Mouse (Mus musculus) MEL (cell line): ENCODE measurements at regions not wholly inside any gene's neighbourhood (a gene's known extent, or its start where the extent isn't known, plus 50 kb on each side); places are given as distances from the start of the nearest gene placed in this dataset.

Experiments used
- DNase-seq: peaks from one replicate; pipeline ENCODE4 v3.0.0; 2011; ENCODE audit warnings: low read depth, low spot score
- H3K27ac ChIP-seq: 2 replicates; pipeline ENCODE4 v1.5.1; 2012; ENCODE audit warnings: low read depth, mild to moderate bottlenecking, control low read depth, low read length, moderate library complexity; ENCODE audit not compliant: control insufficient read depth
- H3K27me3 ChIP-seq, 2 experiments: fragments of 150-350 bp in 1 of 2; sonication (generic) in 1 of 2; 2 replicates each; pipeline ENCODE4 v1.6.1; 2012; ENCODE audit warnings: low read length in 2 of 2, mild to moderate bottlenecking in 2 of 2, improper control_type of control experiment in 1 of 2, moderate library complexity in 1 of 2; ENCODE audit not compliant: insufficient read depth in 2 of 2, control insufficient read depth in 1 of 2
- H3K36me3 ChIP-seq, 2 experiments: 2 replicates each; pipeline ENCODE4 v1.6.1; 2012 to 2014; ENCODE audit warnings: low read length in 2 of 2, improper control_type of control experiment in 1 of 2, inconsistent platforms in 1 of 2, mild to moderate bottlenecking in 1 of 2; ENCODE audit not compliant: insufficient read depth in 2 of 2, control insufficient read depth in 1 of 2
- H3K4me1 ChIP-seq, 2 experiments: fragments of 150-350 bp in 1 of 2; sonication (generic) in 1 of 2; 2 replicates each; pipeline ENCODE4 v1.6.1; 2012; ENCODE audit warnings: low read length in 2 of 2, improper control_type of control experiment in 1 of 2, mild to moderate bottlenecking in 1 of 2; ENCODE audit not compliant: insufficient read depth in 2 of 2, control insufficient read depth in 1 of 2
- H3K4me3 ChIP-seq, 2 experiments: fragments of 150-350 bp in 1 of 2; sonication (generic) in 1 of 2; 2 replicates each; pipeline ENCODE4 v1.5.1; 2012; ENCODE audit warnings: low read depth in 2 of 2, low read length in 2 of 2, mild to moderate bottlenecking in 2 of 2, moderate library complexity in 2 of 2, control low read depth in 1 of 2, improper control_type of control experiment in 1 of 2; ENCODE audit not compliant: control insufficient read depth in 1 of 2, insufficient read depth in 1 of 2
- H3K79me2 ChIP-seq: 2 replicates; pipeline ENCODE4 v1.6.1; 2012; ENCODE audit warnings: mild to moderate bottlenecking, low read length, moderate library complexity; ENCODE audit not compliant: control insufficient read depth, poor library complexity, insufficient read depth
- H3K9ac ChIP-seq: 2 replicates; pipeline ENCODE4 v1.6.1; 2012; ENCODE audit warnings: low read depth, mild to moderate bottlenecking, control low read depth, low read length, moderate library complexity; ENCODE audit not compliant: control insufficient read depth, poor library complexity, severe bottlenecking
- H3K9me3 ChIP-seq: fragments of 150-350 bp; sonication (generic); replicated peaks from 2 replicates; pipeline ENCODE4 v1.6.1; 2012; ENCODE audit warnings: mild to moderate bottlenecking, low read length, improper control_type of control experiment, moderate library complexity; ENCODE audit not compliant: insufficient read depth
- BHLHE40 ChIP-seq: IDR thresholded peaks from 2 replicates; pipeline ENCODE4 v1.6.1; 2012; ENCODE audit warnings: low read depth, mild to moderate bottlenecking, inconsistent platforms, low read length, improper control_type of control experiment, borderline replicate concordance
- CHD1 ChIP-seq: IDR thresholded peaks from 2 replicates; pipeline ENCODE4 v1.6.1; 2012; ENCODE audit warnings: low read depth, mild to moderate bottlenecking, inconsistent platforms, low read length, improper control_type of control experiment
- CTCF ChIP-seq, 3 experiments: IDR thresholded peaks in 2 of 3; conservative IDR thresholded peaks in 1 of 3; 2 replicates each; pipeline ENCODE4 v1.5.1; 2011 to 2012; ENCODE audit warnings: low read length in 3 of 3, low read depth in 2 of 3, mild to moderate bottlenecking in 2 of 3, improper control_type of control experiment in 1 of 3, inconsistent platforms in 1 of 3, mixed read lengths in 1 of 3, moderate library complexity in 1 of 3; ENCODE audit not compliant: control insufficient read depth in 1 of 3, insufficient read depth in 1 of 3, poor library complexity in 1 of 3, severe bottlenecking in 1 of 3
- KAT2A ChIP-seq: conservative IDR thresholded peaks from 2 replicates; pipeline ENCODE4 v1.6.1; 2012; ENCODE audit warnings: low read depth, low read length, improper control_type of control experiment, inconsistent platforms
- MAZ ChIP-seq: IDR thresholded peaks from 2 replicates; pipeline ENCODE4 v1.6.1; 2012; ENCODE audit warnings: low read depth, mild to moderate bottlenecking, inconsistent platforms, low read length, improper control_type of control experiment
- MEF2A ChIP-seq: IDR thresholded peaks from 2 replicates; pipeline ENCODE4 v1.6.1; 2014; ENCODE audit warnings: low read depth, mild to moderate bottlenecking, inconsistent platforms, low read length, improper control_type of control experiment; ENCODE audit not compliant: poor library complexity, insufficient replicate concordance, severe bottlenecking; ENCODE audit errors: extremely low read depth
- MXI1 ChIP-seq: IDR thresholded peaks from 2 replicates; pipeline ENCODE4 v1.6.1; 2011; ENCODE audit warnings: mild to moderate bottlenecking, low read depth, low read length, improper control_type of control experiment
- NRF1 ChIP-seq: IDR thresholded peaks from 2 replicates; pipeline ENCODE4 v1.6.1; 2014; ENCODE audit warnings: low read depth, mild to moderate bottlenecking, inconsistent platforms, low read length, improper control_type of control experiment, moderate library complexity; ENCODE audit not compliant: poor library complexity, insufficient read depth, severe bottlenecking
- RCOR1 ChIP-seq: IDR thresholded peaks from 2 replicates; pipeline ENCODE4 v1.6.1; 2012; ENCODE audit warnings: low read depth, mild to moderate bottlenecking, inconsistent platforms, low read length, improper control_type of control experiment
- SIN3A ChIP-seq: IDR thresholded peaks from 2 replicates; pipeline ENCODE4 v1.6.1; 2012; ENCODE audit warnings: low read length, improper control_type of control experiment, inconsistent platforms
- SMC3 ChIP-seq: IDR thresholded peaks from 2 replicates; pipeline ENCODE4 v1.6.1; 2011; ENCODE audit warnings: low read depth, low read length, improper control_type of control experiment
- TCF12 ChIP-seq: IDR thresholded peaks from 2 replicates; pipeline ENCODE4 v1.6.1; 2014; ENCODE audit warnings: low read depth, mild to moderate bottlenecking, inconsistent platforms, low read length, improper control_type of control experiment, moderate library complexity
- USF1 ChIP-seq: IDR thresholded peaks from 2 replicates; pipeline ENCODE4 v1.6.1; 2014; ENCODE audit warnings: low read depth, mild to moderate bottlenecking, inconsistent platforms, low read length, improper control_type of control experiment, moderate library complexity
- USF2 ChIP-seq, 2 experiments: IDR thresholded peaks; 2 replicates each; pipeline ENCODE4 v1.6.1; 2011 to 2012; ENCODE audit warnings: improper control_type of control experiment in 2 of 2, low read length in 2 of 2, borderline replicate concordance in 1 of 2, inconsistent platforms in 1 of 2, low read depth in 1 of 2, mild to moderate bottlenecking in 1 of 2; ENCODE audit not compliant: insufficient read depth in 1 of 2
- ZKSCAN1 ChIP-seq: IDR thresholded peaks from 2 replicates; pipeline ENCODE4 v1.6.1; 2012; ENCODE audit warnings: low read depth, mild to moderate bottlenecking, inconsistent platforms, low read length, improper control_type of control experiment, moderate library complexity

DNA sequence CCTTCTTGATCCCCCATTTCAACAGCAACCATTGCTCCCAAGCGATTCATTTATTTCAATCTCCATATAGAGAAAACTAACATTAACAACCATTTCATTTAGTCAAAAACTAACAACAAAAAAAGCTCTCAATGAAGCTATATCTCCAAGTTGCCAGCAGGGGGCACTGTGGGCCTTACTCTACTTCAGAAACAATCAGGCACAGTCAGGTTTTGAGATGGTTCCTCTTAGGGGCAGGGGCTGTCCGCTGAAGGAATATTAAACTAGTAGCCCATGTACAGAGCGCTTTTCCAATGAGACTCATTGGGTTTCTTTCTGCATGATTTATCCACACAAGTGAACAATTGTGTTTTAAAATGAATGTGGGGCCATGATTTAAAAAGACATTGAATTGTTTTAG is 385.7 kb upstream of the Trpc7 start:
- Histone ChIP-seq H3K9ac (no peak overlapping the region), H3K27ac (no peak overlapping the region), H3K79me2 (no peaks in the 10 kb centered on the region), H3K4me1 (no peaks in the 10 kb centered on the region), H3K9me3 (no peaks in the 10 kb centered on the region), H3K27me3 (no peaks in the 10 kb centered on the region), H3K4me3 (no peak overlapping the region), H3K36me3 (no peaks in the 10 kb centered on the region)
- 0 out of 2 replicates have a peak, but pooled peaks have one; percentile 8 for TF ChIP-seq SMC3
- no peak for TF ChIP-seq USF1
- no peak for TF ChIP-seq USF2 (IDR thresholded peaks at IDR 0.05; ENCODE audit: borderline replicate concordance in 1 of 2, insufficient read depth in 1 of 2, low read depth in 1 of 2, low read length in 2 of 2)
- no peak for TF ChIP-seq RCOR1
- no peak for TF ChIP-seq NRF1
- TF ChIP-seq MAZ = no peak
- TF ChIP-seq CHD1 = no peak
- TF ChIP-seq CTCF (IDR thresholded peaks at IDR 0.05 in 2 of 3, conservative IDR thresholded peaks at IDR 0.05 in 1 of 3; ENCODE audit: control insufficient read depth in 1 of 3, insufficient read depth in 1 of 3, low read depth in 2 of 3, low read length in 3 of 3, poor library complexity in 1 of 3, severe bottlenecking in 1 of 3) = peak; percentile 17 to 30 (median 23); a peak in 2 of 6 replicates
- TF ChIP-seq ZKSCAN1 = no peak
- no peak for TF ChIP-seq MXI1
- TF ChIP-seq TCF12 = no peak
- no peak for TF ChIP-seq MEF2A
- no peak for TF ChIP-seq BHLHE40
- peak; percentile 4 for DNase-seq

GRCm38 (mm10) chr13:57278580-57278979 is 382.8 kb upstream of the Trpc7 start:
- TF ChIP-seq SIN3A (no peak), KAT2A (no peak), CTCF (IDR thresholded peaks at IDR 0.05 in 2 of 3, conservative IDR thresholded peaks at IDR 0.05 in 1 of 3; ENCODE audit: control insufficient read depth in 1 of 3, insufficient read depth in 1 of 3, low read depth in 2 of 3, low read length in 3 of 3, poor library complexity in 1 of 3, severe bottlenecking in 1 of 3) (peak in 1 of 3 experiments; percentile 14; a peak in 2 of 6 replicates)
- Histone ChIP-seq H3K4me3 (no peak overlapping the region), H3K36me3 (no peaks in the 10 kb centered on the region), H3K27me3 (no peaks in the 10 kb centered on the region), H3K27ac (no peak overlapping the region), H3K9me3 (no peaks in the 10 kb centered on the region), H3K9ac (no peak overlapping the region), H3K79me2 (no peaks in the 10 kb centered on the region), H3K4me1 (no peaks in the 10 kb centered on the region)
- DNase-seq = peak; percentile 3
